Mouse (Mus musculus) embryo, embryonic 10 days (tissue): ENCODE measurements around the gene Hist1h3h.

Experiments
- DNase-seq: peaks from one replicate; pipeline ENCODE4 v3.0.0-alpha.2; 2015; ENCODE audit warnings: low spot score

The Hist1h3h gene

GRCm38 (mm10) chr13:21717397-21718357 lies at the start of gene Hist1h3h:
TSS of gene Hist1h3h (plus strand) at chr13:21717659.
- DNase-seq = peak; percentile 90

DNA sequence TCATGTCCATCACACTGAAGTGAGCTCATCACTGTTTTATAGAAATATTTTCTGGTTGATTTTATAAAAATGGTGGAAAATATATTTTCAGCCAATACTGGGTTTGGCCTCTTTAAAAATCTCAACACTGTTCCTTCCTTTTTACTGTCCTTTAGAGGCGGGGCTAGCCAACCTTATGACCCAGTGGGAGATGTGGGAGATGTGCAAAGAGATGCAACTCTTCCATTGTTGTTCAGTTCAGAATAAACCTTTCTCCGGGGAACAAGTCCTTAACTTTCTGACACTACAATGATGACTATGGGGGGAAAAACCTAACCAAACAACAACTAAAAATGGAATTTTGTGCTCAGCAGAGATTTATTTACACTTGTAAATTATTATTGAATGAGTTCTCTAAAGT lies 40.2 kb upstream of the Hist1h3h start, which contains the start of gene Olfr1360:
Gene Olfr1360 (minus strand): TSS at position 101 of the 400 bp plus-strand sequence.
- DNase-seq = no peak

- no peak for DNase-seq
Measured at GRCm38 (mm10) chr13:21697811-21698210, 19.6 kb upstream of the Hist1h3h start, which contains the start of gene Olfr1359. TSS of gene Olfr1359 (plus strand) at chr13:21698111.

- DNase-seq = no peak
Measured at GRCm38 (mm10) chr13:21706669-21707068, 10.8 kb upstream of the Hist1h3h start.

GRCm38 (mm10) chr13:21710031-21710711 lies 7.3 kb upstream of the Hist1h3h start:
- peak; percentile 91 for DNase-seq

DNA sequence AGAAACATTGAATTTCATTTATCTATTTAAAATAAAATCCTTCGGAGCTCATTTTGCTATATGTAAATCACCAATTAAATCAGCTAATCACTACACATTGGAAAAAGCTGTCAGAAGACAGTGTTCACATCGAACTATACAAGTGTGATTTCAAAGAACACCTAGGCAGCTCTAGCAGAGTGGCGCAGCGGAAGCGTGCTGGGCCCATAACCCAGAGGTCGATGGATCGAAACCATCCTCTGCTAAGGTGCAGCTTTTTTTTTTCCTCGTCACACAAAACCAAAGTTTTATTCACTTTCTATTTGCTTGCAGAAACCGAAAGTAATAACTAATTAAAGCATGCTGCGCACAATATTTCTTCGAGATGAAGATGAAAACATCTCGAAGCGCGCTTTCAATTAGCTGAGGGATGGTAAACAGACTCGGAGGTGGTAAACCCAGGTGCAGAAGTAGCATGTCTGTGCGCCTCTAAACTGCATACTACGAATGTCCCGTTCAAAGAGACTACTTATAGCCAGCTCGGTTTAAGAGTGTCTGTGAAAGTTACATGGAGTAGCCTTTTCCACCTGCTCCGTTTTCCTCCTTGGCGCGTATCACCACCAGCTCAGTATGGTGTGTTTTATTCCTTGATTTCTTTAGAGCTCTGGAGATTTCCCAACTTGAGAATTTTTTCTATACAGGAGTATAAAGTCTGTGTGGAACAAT lies 6.5 kb upstream of the Hist1h3h start:
- DNase-seq = peak; percentile 78

- no peak for DNase-seq
Measured at GRCm38 (mm10) chr13:21711698-21712097, 5.8 kb upstream of the Hist1h3h start.

DNA sequence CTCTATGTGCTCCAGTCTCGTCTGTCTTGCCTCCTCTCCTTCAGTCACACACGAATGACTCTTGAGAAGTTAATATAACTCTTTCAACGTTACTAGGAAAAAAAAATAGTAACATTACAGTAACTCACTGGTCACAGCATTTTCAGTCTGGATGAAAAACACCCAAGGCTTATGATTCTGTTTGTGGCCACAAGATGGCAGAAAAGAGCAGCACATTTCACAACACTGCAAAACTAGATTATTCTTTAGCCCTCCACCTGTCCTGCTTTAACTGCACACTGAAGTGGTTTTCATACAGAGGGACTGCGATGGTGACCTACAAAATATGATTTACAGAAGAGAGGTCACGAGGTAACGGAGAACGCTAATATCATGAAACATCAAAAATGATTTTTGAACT lies 2.7 kb upstream of the Hist1h3h start:
- peak; percentile 82 for DNase-seq

GRCm38 (mm10) chr13:21715131-21715863 lies 2.2 kb upstream of the Hist1h3h start:
- peak; percentile 62 for DNase-seq

GRCm38 (mm10) chr13:21715864-21716539 lies 1.5 kb upstream of the Hist1h3h start, which contains the start of the genes Hist1h2bl and Hist1h2ai:
TSS of gene Hist1h2bl (minus strand) at chr13:21716143.
TSS of gene Hist1h2ai (plus strand) at chr13:21716422.
- peak; percentile 96 for DNase-seq

GRCm38 (mm10) chr13:21716540-21717391 lies 693 bp upstream of the Hist1h3h start:
- peak; percentile 77 for DNase-seq

GRCm38 (mm10) chr13:21718381-21719080 lies 1.1 kb downstream of the Hist1h3h start:
- DNase-seq = peak; percentile 67

DNA sequence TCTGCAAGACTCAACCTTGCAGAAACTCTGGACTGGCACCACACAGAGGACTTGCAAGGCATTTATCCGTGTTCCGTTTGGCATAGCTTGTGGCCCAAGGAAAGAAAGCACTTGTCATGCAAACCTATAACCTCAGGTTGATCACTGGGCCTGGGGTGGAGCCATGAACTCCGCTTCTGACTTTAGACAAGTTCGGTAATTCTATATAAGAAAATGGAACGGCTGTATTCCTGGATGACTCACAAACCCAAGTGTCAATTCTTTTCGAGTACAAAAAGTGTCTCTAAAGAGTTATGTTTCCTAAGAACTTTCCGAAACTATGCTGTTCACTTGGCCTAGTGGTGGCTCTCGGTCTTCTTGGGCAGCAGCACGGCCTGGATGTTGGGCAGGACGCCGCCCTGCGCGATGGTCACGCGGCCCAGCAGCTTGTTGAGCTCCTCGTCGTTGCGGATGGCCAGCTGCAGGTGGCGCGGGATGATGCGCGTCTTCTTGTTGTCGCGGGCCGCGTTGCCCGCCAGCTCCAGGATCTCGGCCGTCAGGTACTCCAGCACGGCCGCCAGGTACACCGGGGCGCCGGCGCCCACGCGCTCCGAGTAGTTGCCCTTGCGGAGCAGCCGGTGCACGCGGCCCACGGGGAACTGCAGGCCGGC lies 3.8 kb downstream of the Hist1h3h start:
- peak; percentile 38 for DNase-seq

DNA sequence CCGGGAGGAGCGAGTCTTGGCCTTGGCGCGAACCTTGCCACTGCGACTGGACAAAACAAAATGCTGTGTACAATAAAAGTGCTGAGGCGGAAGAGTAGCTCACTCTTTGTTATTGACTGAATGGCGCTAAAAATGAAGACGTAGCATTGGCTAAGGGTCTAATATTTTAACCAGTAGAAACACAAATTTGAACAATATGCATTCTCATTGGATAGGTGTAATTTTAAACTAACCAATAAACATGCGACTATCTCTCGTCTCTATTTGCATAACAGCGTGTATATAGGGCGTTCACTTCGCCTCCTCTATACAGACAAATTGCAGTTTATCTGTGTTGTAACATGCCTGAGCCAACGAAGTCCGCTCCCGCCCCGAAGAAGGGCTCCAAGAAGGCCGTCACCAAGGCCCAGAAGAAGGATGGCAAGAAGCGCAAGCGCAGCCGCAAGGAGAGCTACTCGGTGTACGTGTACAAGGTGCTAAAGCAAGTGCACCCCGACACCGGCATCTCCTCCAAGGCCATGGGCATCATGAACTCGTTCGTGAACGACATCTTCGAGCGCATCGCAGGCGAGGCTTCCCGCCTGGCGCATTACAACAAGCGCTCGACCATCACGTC lies 4.4 kb downstream of the Hist1h3h start, which contains the start of gene Hist1h2bm:
Gene Hist1h2bm (plus strand): TSS at position 288 of the 616 bp plus-strand sequence.
- DNase-seq = peak; percentile 96

GRCm38 (mm10) chr13:21722373-21722925 lies 5.0 kb downstream of the Hist1h3h start:
- peak; percentile 75 for DNase-seq

DNA sequence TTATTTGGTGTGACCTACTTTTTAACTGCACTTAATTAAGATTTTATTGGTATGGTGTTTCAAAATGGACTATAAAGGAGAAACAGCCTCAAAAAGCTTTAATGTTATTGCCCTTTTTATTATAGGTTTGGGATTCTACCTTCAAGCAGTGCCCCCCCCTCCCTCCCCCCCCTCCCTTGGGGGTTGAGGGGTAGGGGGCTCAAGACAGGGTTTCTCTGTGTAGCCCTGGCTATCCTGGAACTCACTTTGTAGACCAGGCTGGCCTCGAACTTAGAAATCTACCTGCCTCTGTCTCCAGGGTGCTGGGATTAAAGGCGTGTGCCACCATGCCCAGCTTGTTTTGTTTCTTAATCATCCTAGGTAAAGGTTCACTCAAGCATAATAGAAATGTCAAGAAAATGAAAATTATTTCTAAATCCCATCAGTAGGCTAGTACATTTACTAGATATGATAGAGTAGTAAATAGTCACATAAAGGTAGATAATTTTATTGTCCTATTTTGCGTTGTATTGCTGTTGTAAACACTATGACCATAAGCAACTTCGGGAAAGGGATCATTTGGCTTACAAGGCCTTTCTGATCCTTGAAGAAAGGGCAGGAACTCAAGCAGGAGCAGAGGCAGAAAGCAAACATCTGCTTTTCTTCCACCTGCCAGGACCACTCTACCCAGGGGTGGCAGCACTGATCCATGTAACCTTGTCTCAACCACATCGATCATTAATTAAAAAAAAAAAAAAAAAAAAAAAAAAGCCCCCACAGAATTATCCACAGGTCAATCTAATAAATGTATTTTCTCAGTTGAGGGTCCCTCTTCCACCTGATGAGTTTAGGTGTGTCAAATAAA lies 5.8 kb downstream of the Hist1h3h start:
- peak; percentile 57 for DNase-seq
